Mouse (Mus musculus) limb, embryonic 13.5 days (tissue): ENCODE measurements around the gene Slc24a4. TPM values are rescaled to one million over a fixed set of nuclear protein-coding genes. Genes with fewer than 3 reads are reported as not detected.

Experiments
- ATAC-seq: fragments of 200-750 bp; cut with Nextera tagmentation; 2 replicates; pipeline ENCODE4 v1.8.0; 2017; ENCODE audit warnings: low read depth, moderate number of reproducible peaks, moderate TSS enrichment; ENCODE audit not compliant: low FRiP score
- H3K27ac ChIP-seq: fragments of 300-500 bp; sonication (generic); 2 replicates; pipeline ENCODE4 v1.5.1; 2015; ENCODE audit warnings: inconsistent platforms, mild to moderate bottlenecking, moderate library complexity
- H3K27me3 ChIP-seq: fragments of 300-500 bp; sonication (generic); 2 replicates; pipeline ENCODE4 v1.6.1; 2015; ENCODE audit warnings: mild to moderate bottlenecking, inconsistent platforms
- H3K36me3 ChIP-seq: fragments of 300-500 bp; sonication (generic); 2 replicates; pipeline ENCODE4 v1.6.1; 2015; ENCODE audit warnings: inconsistent platforms, mild to moderate bottlenecking, moderate library complexity
- H3K4me1 ChIP-seq: fragments of 300-500 bp; sonication (generic); 2 replicates; pipeline ENCODE4 v1.6.1; 2015; ENCODE audit warnings: inconsistent platforms
- H3K4me2 ChIP-seq: fragments of 300-500 bp; sonication (generic); replicated peaks from 2 replicates; pipeline ENCODE4 v1.6.1; 2015; ENCODE audit warnings: inconsistent platforms, mild to moderate bottlenecking, moderate library complexity
- H3K4me3 ChIP-seq: fragments of 300-500 bp; sonication (generic); 2 replicates; pipeline ENCODE4 v1.5.1; 2015; ENCODE audit warnings: moderate library complexity, mild to moderate bottlenecking, inconsistent platforms
- H3K9ac ChIP-seq: fragments of 300-500 bp; sonication (generic); 2 replicates; pipeline ENCODE4 v1.6.1; 2015; ENCODE audit warnings: mild to moderate bottlenecking, inconsistent platforms
- H3K9me3 ChIP-seq: fragments of 300-500 bp; sonication (generic); 2 replicates; pipeline ENCODE4 v1.6.1; 2016; ENCODE audit warnings: inconsistent platforms
- WGBS: fragments of 180-500 bp; shearing (Covaris S2); methylation state at CpG from one replicate; pipeline ENCODE4 v1.1.7; 2015; 5-methylcytosine and 5-hydroxymethylcytosine counted together
- polyA plus RNA-seq: library from polyadenylated mRNA; unstranded; fragments of >200 nt; fragmentation: Nextera tagmentation; extraction: Ambion mirVana; gene quantifications from 2 replicates; pipeline ENCODE4 v1.2.1, GENCODE M21; 2015

Slc24a4 gene
- polyA plus RNA-seq, 1 experiment from 2014 or later, result 0.85 TPM

DNA sequence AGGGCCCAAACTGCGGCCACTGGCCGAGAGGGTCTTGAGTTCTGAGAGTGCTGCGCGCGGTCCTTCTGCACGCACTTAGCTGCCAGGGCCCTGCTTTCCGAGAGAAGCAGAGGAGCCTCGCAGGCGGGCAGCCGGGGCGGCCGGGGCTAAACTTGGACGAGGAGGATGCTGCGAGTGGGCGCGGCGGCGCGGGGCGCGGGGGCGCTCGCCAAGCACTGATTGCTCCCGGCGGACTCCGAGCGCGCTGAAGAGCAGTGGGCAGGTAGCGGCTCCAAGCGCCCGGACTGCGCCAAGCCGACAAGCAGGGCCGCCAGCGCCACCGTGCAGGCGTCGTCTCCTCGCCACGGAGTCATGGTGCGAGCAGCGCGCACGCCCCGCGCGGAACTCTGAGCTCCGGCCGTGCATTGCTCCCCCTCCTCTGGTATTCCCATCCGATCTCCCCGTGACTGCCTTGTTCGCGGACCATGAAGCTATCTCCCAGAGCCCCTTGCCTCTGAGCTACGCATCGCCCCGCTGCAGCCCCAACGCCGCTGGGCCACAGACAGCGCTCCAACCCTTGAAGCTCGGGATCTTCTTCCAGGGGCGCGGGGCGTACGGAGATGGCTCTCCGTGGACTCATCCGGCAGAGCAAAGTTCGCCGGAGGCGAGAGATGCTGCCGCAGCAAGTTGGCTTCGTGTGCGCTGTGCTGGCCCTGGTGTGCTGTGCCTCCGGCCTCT, 416 bp downstream of the Slc24a4 start:
- Histone ChIP-seq H3K9me3 (no peaks in the 10 kb centered on the region), H3K36me3 (no peaks in the 10 kb centered on the region), H3K27me3 (peaks cover 79% of the 10 kb centered on the region), H3K4me2 (peak overlapping the region; percentile 100), H3K4me3 (peak overlapping the region; percentile 60), H3K4me1 (peaks cover 17% of the 10 kb centered on the region), H3K9ac (peak overlapping the region; percentile 73), H3K27ac (no peak overlapping the region)
- 1% methylated on average over 65 of the region's 73 CpGs for WGBS
- peak; percentile 75 for ATAC-seq

DNA sequence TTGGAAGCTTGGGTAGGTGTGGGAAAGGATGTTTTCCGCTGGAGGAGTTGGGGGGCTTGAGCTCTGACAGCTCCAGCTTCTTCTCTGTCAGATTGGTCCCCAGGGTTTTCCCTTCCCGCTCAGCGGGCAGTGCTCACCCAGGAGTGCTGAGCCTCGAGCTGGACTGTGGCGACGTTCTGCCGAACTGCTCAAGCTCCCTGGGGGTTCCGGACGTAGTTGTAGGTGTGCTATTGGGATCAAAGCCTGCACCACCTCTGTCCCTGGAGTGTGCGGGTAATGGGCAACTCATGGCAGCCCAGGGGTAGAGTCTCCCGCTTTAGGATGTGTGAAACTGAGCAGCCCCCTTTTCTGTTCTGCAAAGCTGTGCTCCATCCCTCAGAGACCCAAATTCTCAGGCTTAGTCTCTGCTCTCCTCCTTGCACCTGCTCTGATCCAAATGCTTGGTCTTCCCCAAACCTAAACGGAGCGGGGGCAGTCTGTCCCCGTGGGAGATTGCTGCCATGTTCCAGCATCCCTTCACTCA, 1.0 kb downstream of the Slc24a4 start:
- 2% methylated on average over 14 of the region's 14 CpGs for WGBS

DNA sequence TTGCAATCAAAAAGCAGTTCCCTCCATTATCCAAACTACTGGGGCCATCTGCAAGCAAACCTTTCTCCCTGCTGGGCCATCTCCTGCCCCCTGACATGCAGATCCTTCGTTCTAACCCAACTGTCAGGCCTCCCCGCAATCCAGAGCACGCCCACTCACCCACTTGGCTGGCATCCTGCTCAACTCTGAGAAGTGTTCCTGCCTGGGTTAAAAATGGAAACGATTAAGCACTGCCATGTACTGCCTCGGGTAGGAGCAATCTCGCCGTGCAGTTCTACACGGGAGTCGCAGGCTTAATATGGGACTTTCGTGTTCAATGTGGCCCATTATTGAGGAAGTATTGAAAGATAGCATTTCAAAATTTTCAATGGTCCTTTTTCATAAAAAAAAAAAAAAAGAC, 11.2 kb downstream of the Slc24a4 start:
- peaks cover 6% of the 10 kb centered on the region for H3K27me3 ChIP-seq
- H3K4me3 ChIP-seq, result no peak overlapping the region
- no peak for ATAC-seq
- 85% methylated on average over 10 of the region's 10 CpGs for WGBS
- no peak overlapping the region for H3K4me2 ChIP-seq
- H3K4me1 ChIP-seq, result no peaks in the 10 kb centered on the region
- H3K36me3 ChIP-seq, result no peaks in the 10 kb centered on the region
- no peak overlapping the region for H3K27ac ChIP-seq
- H3K9ac ChIP-seq, result no peak overlapping the region
- no peaks in the 10 kb centered on the region for H3K9me3 ChIP-seq

More for the DNA sequence above, 1.0 kb downstream of the Slc24a4 start:
- Histone ChIP-seq H3K27me3 (peaks cover 82% of the 10 kb centered on the region), H3K27ac (no peak overlapping the region), H3K4me3 (peak overlapping the region; percentile 60), H3K36me3 (no peaks in the 10 kb centered on the region), H3K9ac (peak overlapping the region; percentile 73), H3K9me3 (no peaks in the 10 kb centered on the region), H3K4me2 (peak overlapping the region; percentile 100), H3K4me1 (peaks cover 17% of the 10 kb centered on the region)
- peak; percentile 12 for ATAC-seq

DNA sequence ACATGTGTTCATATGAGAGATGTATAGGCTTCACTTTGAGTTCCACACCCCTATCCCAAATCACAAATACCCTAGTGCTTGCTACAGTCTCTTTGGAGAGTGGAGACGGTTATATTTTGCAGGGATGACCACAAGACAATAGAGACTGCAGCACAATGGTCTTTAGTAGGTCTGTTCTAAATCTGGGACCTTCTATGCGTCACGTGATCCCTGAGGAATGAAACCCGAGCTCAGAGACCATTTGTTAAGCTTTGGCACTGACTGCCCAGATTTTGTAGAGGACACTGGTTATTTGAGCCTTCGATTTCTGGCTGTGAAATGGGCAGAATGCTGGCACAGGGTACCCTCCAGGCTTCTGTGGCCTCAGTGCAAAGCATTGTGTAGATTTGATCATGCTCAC, 12.8 kb downstream of the Slc24a4 start:
- no peak overlapping the region for H3K4me2 ChIP-seq
- H3K9ac ChIP-seq, result no peak overlapping the region
- no peak overlapping the region for H3K27ac ChIP-seq
- 72% methylated on average over 5 of the region's 5 CpGs for WGBS
- H3K4me1 ChIP-seq, result no peaks in the 10 kb centered on the region
- H3K27me3 ChIP-seq, result peaks cover 6% of the 10 kb centered on the region
- ATAC-seq, result no peak
- H3K36me3 ChIP-seq, result no peaks in the 10 kb centered on the region
- no peaks in the 10 kb centered on the region for H3K9me3 ChIP-seq
- H3K4me3 ChIP-seq, result no peak overlapping the region

DNA sequence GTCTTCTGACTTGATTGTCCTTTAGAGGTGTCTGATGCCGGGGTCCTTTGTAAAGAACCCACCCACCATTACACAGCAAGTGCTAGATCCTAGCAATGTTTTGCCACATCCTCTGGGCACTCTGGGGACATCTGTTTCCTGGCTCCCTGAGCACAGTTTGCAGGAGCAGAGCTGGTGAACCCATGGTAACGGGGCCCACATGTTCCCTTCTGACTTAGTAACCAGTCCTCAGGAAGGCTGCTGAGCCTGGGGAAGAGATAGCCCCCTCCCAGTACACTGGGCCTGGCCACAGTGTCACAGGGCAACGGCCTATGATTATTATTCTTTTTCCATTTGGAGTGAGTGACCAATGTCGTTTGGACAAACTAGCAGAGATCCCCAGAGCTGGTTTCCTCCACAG, 19.1 kb downstream of the Slc24a4 start:
- no peak overlapping the region for H3K9ac ChIP-seq
- H3K9me3 ChIP-seq, result no peaks in the 10 kb centered on the region
- no peak for ATAC-seq
- no peak overlapping the region for H3K4me2 ChIP-seq
- 49% methylated on average over 4 of the region's 4 CpGs for WGBS
- no peaks in the 10 kb centered on the region for H3K36me3 ChIP-seq
- H3K4me3 ChIP-seq, result no peak overlapping the region
- H3K27ac ChIP-seq, result no peak overlapping the region
- H3K27me3 ChIP-seq, result no peaks in the 10 kb centered on the region
- no peaks in the 10 kb centered on the region for H3K4me1 ChIP-seq

DNA sequence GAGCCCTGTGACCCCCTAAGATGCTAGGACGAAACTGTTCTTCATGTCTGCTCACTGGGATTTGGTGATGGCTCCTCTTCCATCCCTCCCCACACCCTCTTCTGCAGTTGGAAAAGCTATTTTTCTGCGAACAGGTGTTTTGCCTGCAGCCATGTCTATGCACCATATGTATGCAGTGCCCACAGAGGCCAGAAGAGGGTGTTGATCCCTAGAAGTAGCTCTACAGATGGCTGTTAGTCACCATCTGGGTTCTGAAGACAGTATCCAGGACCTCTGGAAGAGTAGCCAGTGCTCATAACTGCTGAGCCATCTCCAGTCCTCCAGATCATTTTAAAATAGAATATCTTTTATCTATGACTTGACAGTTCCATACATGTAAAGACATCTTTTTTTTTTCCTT, 20.2 kb downstream of the Slc24a4 start:
- Histone ChIP-seq H3K4me1 (no peaks in the 10 kb centered on the region), H3K27me3 (no peaks in the 10 kb centered on the region), H3K4me2 (no peak overlapping the region), H3K9me3 (no peaks in the 10 kb centered on the region), H3K27ac (no peak overlapping the region), H3K36me3 (no peaks in the 10 kb centered on the region), H3K4me3 (no peak overlapping the region), H3K9ac (no peak overlapping the region)
- WGBS, result 87% methylated on average over 2 of the region's 2 CpGs
- ATAC-seq, result no peak

DNA sequence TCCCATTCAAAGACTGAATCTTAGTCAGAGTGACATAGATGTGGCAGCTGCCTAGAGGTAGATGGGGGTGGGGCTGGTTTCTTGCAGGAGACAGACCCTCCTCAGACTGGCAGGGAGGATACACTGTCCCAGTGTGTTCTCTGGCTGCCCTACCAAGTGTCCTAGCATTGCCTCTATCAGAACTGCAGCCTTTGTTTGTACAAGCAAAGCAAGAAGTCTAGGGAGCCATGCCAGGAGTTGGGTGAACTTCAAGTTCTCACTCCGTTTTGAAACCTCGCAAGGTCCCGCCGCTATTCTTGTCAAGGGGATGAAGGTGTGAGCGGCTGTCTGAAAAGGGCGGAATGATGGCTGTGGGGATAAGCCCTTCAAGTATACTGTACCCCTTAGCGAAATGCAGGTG, 22.7 kb downstream of the Slc24a4 start:
- WGBS, result 88% methylated on average over 7 of the region's 7 CpGs
- no peak overlapping the region for H3K9ac ChIP-seq
- no peak overlapping the region for H3K4me3 ChIP-seq
- H3K9me3 ChIP-seq, result no peaks in the 10 kb centered on the region
- H3K36me3 ChIP-seq, result no peaks in the 10 kb centered on the region
- H3K4me2 ChIP-seq, result no peak overlapping the region
- H3K27me3 ChIP-seq, result no peaks in the 10 kb centered on the region
- no peaks in the 10 kb centered on the region for H3K4me1 ChIP-seq
- no peak for ATAC-seq
- H3K27ac ChIP-seq, result no peak overlapping the region

DNA sequence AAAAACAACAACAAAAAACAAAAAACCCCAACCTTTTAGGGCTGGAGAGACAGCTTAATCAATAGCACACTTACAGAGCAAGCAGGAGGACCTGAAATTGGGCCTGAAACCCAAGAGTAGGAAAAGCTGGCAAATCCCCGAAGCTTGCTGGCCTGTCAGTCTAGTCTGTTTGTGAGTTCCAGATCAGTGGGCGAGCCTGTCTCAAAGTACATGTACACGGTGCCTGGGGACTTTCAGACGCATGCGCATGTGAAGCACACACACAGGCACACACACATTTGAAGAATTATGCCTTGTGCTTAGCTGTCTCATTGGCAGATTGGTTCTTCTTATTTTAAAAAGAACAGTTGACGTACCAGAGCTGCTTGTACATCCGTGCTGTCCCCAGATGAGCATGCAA, 25.3 kb downstream of the Slc24a4 start:
- WGBS, result 90% methylated on average over 7 of the region's 7 CpGs
- H3K36me3 ChIP-seq, result no peaks in the 10 kb centered on the region
- H3K9ac ChIP-seq, result no peak overlapping the region
- no peak overlapping the region for H3K4me3 ChIP-seq
- H3K9me3 ChIP-seq, result no peaks in the 10 kb centered on the region
- no peaks in the 10 kb centered on the region for H3K4me1 ChIP-seq
- no peak for ATAC-seq
- H3K4me2 ChIP-seq, result no peak overlapping the region
- H3K27ac ChIP-seq, result no peak overlapping the region
- H3K27me3 ChIP-seq, result no peaks in the 10 kb centered on the region

DNA sequence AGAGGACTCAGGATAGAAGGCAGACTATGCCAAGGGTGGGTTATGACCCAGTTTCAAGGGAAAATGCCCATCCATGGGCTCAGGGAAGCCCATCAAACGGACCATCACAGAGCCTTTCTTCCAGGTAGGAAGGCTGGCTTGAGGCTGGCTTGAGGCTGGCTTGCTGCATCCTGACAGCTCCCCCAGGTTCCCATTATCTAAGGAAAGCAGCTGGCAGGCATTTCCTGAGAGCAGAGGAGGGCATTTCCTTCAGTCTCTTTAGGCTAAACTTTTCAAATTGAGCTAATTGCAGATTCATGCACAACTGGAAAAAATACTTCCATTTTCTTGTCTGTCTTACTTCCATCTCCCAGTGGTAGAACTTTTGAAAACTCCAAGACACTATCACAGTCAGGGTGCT, 26.3 kb downstream of the Slc24a4 start:
- no peaks in the 10 kb centered on the region for H3K4me1 ChIP-seq
- 39% methylated on average over 1 of the region's 1 CpGs for WGBS
- no peak for ATAC-seq
- no peaks in the 10 kb centered on the region for H3K9me3 ChIP-seq
- no peaks in the 10 kb centered on the region for H3K27me3 ChIP-seq
- H3K4me3 ChIP-seq, result no peak overlapping the region
- no peak overlapping the region for H3K9ac ChIP-seq
- H3K36me3 ChIP-seq, result no peaks in the 10 kb centered on the region
- no peak overlapping the region for H3K27ac ChIP-seq
- no peak overlapping the region for H3K4me2 ChIP-seq

DNA sequence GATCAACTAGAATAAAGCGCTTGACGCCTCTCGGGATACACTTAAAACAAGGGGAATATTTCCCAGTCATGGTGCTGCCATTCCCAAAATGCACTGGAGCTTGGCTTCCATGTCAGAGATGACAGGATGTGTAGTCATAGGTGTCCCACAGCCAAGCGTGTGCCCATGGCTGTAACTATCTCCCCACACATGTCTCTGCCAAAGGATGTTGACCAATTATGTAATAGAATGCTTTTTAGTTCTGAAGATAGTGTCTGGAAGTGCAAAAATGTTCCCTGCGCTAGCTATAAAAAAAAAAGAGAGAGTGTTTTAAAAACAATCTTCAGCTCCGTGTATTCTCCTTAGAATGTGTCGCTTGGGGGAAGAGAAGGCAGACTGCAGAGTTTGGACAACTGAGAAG, 36.1 kb downstream of the Slc24a4 start:
- Histone ChIP-seq H3K4me3 (no peak overlapping the region), H3K4me1 (peaks cover 20% of the 10 kb centered on the region), H3K4me2 (no peak overlapping the region), H3K27ac (no peak overlapping the region), H3K36me3 (no peaks in the 10 kb centered on the region), H3K9ac (no peak overlapping the region), H3K9me3 (no peaks in the 10 kb centered on the region), H3K27me3 (no peaks in the 10 kb centered on the region)
- no peak for ATAC-seq
- 85% methylated on average over 7 of the region's 7 CpGs for WGBS

DNA sequence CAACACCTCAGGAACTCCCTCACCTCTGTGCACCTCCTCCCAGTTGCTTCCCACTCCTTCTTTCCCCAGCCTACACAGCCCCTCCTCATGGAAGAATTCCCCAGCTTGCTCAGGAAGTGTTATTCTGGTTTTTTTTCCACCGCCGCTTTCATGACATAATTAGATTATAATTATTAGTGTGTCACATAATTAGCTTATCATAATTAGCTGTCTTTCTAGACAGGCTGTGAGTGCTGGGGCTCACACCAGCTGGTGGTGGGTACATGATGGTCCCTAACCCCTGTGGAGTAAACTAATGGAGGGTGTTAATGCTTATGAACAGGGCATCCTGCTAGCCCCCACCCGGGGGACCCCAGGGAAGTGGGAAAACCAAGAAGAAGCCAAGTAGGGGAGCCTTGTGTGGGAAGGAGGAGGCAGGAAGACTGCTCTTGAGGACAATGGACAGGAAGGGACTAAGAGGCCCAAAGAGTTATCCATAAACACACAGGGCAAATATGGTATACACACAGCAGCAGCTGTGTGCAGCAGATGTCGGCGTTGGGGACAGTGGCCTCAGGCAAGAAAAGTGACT, 38.2 kb downstream of the Slc24a4 start:
- no peak for ATAC-seq
- no peak overlapping the region for H3K27ac ChIP-seq

DNA sequence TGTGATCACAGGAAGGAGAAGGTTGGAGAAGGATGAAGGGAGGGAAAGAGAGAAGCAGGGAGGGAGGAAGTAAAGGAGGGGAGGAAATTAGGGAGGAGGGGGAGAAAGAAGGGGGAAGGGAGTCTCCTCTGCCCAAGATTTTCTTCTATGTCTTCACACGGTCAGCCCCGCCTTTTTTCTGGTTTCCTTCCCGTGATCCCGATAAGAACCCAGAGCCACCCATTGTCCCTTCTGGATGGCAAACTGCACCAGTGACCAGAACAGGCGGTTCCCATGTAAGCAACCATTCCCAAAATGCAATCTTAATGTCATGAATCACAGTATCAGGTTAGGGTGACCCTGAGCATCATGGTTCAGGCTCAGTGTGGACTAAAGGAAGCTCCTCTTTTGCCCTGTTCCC, 38.8 kb downstream of the Slc24a4 start:
- WGBS, result 72% methylated on average over 5 of the region's 5 CpGs
- no peak overlapping the region for H3K27ac ChIP-seq

More for the DNA sequence above, 38.2 kb downstream of the Slc24a4 start:
- H3K27me3 ChIP-seq, result no peaks in the 10 kb centered on the region
- no peak overlapping the region for H3K9ac ChIP-seq
- H3K4me2 ChIP-seq, result no peak overlapping the region
- no peaks in the 10 kb centered on the region for H3K36me3 ChIP-seq
- H3K9me3 ChIP-seq, result no peaks in the 10 kb centered on the region
- H3K4me1 ChIP-seq, result peaks cover 19% of the 10 kb centered on the region
- H3K4me3 ChIP-seq, result no peak overlapping the region
- 41% methylated on average over 5 of the region's 5 CpGs for WGBS

DNA sequence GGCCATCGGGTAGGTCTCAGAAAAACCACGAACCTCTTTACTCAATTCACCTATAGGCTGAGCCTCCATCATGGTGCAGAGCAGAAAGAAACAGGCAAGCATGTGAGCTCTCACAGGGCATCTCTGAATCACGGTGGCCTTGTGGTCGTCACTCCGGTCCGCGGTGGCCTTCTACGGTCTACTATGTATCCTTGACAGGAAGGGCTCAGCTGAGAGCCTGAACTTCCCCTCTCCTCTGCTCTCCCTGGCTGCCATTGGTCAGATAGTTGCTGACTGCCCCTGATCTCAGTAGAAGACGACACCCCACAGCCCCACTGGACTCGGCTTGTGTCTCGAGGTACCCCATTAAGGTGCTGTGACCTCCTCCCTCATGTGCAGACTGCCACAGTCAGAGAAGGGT, 44.2 kb downstream of the Slc24a4 start:
- Histone ChIP-seq H3K4me3 (no peak overlapping the region), H3K9ac (no peak overlapping the region), H3K4me2 (no peak overlapping the region), H3K36me3 (no peaks in the 10 kb centered on the region), H3K9me3 (no peaks in the 10 kb centered on the region), H3K27ac (no peak overlapping the region), H3K27me3 (no peaks in the 10 kb centered on the region), H3K4me1 (no peaks in the 10 kb centered on the region)
- ATAC-seq, result no peak
- 83% methylated on average over 11 of the region's 11 CpGs for WGBS

More for the DNA sequence above, 38.8 kb downstream of the Slc24a4 start:
- no peaks in the 10 kb centered on the region for H3K27me3 ChIP-seq
- H3K4me2 ChIP-seq, result no peak overlapping the region
- no peaks in the 10 kb centered on the region for H3K9me3 ChIP-seq
- H3K36me3 ChIP-seq, result no peaks in the 10 kb centered on the region
- H3K4me3 ChIP-seq, result no peak overlapping the region
- no peak overlapping the region for H3K9ac ChIP-seq
- peaks cover 13% of the 10 kb centered on the region for H3K4me1 ChIP-seq
- ATAC-seq, result no peak
